Mouse (Mus musculus) olfactory bulb, adult 2 months (tissue): ENCODE results near the gene Unc5cl.

Experiments
- CTCF ChIP-seq: fragments of 200-500 bp; IDR thresholded peaks from 2 replicates; pipeline ENCODE4 v1.5.1; 2012; ENCODE audit warnings: low read depth, mild to moderate bottlenecking, low read length, moderate library complexity; ENCODE audit not compliant: insufficient read depth
- POLR2A ChIP-seq: fragments of 200-500 bp; IDR thresholded peaks from 2 replicates; pipeline ENCODE4 v1.6.1; 2012; ENCODE audit warnings: mild to moderate bottlenecking, low read depth, low read length, moderate library complexity; ENCODE audit not compliant: insufficient read depth

DNA sequence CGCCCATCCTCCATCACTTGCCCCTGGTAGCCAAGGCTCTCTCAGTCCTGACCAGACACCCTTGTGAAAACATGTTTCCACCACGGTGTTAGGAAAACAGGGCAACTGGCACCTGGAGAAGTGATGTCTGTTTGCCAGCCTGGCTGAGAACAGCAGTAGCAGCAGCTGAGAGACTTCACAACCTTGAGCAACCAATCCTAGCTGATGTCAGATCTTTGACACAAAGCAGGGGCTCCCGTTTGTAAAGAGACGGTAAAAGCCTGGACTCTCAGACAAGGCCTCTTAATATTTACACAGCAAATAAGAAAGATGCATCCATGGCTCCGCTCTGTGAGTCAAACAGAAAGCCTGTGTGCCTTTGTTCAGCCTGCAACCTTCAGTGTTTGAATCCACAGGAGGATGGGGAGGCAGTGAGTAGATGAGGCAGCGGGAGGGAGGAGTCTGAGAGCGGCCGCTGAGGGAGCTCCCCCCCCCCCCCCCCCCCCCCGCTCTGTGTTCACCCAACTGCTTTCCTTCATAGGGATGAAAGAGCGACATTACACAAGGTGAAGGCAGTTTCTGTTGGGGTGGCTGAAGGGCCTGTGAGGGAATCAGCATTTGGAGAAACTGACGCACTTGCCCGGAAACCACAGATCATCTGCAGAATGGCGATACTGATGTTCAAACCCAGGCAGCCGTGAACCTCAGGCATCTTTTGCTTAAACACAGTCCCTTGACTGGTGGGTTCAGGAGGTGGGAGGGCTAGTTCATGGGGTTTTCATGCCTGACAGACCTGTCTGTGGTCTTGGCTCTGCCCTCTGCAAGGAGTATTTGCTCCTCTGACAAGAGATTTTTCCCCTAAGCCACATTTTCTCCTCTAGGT is 79.4 kb downstream of the Unc5cl start:
- TF ChIP-seq CTCF (no peak), POLR2A (no peak)
